Mouse (Mus musculus) v-Abl transformed pro-B cells (cell line): ENCODE results near the gene Ptchd4.

Experiments used
- in situ Hi-C, 2 experiments: fragments of 400-800 bp; cut with MboI; formaldehyde crosslinking; loops; one replicate each; pipeline ENCODE4 v1.15.1; 2025; ENCODE audit not compliant: unreplicated experiment in 2 of 2

The Ptchd4 gene

DNA sequence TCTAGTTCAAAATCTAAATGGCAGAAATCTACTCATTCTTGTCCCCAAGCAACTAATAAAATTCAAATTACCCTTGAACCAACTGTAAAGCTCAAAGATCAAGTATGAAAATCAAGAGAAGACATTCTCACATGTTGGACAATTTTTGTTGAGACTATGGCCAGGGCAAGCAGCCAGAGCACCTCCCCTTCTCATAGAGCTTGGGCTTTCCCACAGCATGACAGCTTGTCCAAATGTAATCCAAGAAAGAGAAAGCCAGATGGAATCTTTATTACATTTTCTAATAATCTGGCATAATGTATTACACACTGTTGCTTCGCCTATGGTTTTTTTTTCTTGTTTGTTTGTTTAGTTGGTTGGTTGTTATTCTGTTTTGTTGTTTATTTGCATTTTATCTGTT is 102.7 kb downstream of the Ptchd4 start:
- in situ Hi-C loops: no loop called here

DNA sequence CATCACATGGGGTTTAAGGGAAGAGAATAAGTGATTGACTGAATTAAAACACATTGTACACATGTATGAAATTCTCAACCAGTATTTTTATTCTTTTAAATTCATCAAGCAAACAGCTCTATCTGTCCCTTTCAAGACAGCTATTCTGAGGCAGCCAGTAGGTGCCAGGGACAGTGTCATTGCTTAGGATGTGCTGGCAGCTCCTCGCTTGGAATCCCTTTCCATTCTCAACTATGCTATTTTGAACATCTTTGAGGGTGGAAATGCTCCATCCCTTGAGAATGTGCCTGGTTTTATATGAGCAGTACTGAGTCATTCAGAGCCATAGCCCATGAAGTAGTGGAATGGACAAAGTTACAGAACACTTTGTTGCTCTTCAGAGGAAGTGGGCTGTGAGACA is 112.2 kb downstream of the Ptchd4 start:
- in situ Hi-C loops: no loop called here

DNA sequence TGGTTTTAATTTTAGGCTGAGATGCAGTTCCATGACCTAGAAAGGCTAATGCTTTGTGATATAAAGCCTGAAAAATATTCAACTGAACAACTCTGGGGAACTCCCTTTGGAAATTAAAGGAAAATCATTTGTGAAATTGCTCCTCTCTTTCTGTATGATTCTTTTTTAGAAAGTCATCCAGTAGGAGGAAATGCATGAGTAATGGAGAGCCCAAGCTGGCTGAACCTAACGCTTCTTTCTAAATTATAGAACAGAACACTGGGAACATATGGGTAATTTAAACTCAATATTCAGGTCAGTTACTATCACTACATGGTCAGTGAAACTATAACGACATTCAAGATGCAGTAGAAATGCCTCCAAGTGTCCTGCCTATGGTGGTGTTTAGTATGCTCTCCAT is 114.6 kb downstream of the Ptchd4 start:
- in situ Hi-C loops: no loop called here

DNA sequence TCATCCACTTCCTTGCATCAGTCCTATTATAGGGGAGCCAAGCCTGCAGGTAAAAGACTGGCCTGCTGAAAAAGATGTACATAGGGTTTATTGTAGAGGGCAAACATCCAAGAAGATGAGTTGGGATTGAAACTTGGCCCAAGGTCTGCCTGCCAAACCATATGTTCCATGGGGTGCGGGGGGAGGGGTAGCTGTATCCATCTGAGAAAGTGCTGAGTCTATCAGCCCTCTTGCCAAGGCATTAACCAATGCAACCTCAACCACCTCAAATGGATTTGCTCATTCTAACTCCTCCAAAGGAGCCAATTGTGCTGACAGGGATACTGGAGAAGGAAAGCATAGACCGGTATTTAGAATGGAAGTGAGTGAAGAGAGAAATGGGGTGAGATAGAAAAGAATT is 136.5 kb downstream of the Ptchd4 start:
- in situ Hi-C loops: no loop called here

DNA sequence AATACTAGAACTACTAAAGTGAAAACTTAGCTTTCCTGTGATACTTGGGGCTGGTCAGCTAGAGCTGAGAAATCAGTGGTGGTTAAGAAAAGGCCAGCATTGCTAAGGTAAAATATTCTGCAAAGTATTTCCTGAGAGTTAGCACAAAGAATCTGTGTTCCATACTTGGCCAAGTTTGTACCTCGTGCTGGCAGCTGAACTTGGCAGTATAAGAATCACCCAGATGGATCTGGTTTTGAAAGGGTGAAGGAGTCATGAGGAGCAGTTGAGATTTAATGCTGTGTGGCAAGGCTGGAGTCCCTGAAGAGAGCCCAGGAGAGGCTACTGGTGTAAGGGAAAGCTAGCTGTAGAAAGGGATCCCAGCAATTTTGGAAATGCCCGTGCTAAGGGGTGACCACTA is 140.7 kb downstream of the Ptchd4 start:
- in situ Hi-C loops: no loop called here

DNA sequence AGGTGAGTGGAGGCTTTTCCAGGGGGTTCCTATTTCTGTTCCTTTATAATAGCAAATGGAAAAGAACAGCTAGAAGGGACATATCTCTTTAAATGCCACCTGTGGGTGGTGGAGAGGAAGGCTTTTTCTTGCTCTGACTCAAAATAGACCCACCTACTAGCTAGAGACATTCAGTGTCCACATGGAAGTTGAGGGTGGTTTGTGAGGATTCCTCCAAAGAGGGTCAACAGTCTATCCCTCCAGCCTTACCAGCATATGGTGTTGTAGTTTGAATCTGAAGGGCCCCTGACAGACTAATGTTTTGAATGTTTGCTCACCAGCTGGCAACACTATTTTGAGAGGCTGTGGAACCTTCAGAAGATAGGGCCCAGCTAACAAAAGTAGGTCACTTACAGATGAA is 147.0 kb downstream of the Ptchd4 start:
- in situ Hi-C loops: no loop called here

DNA sequence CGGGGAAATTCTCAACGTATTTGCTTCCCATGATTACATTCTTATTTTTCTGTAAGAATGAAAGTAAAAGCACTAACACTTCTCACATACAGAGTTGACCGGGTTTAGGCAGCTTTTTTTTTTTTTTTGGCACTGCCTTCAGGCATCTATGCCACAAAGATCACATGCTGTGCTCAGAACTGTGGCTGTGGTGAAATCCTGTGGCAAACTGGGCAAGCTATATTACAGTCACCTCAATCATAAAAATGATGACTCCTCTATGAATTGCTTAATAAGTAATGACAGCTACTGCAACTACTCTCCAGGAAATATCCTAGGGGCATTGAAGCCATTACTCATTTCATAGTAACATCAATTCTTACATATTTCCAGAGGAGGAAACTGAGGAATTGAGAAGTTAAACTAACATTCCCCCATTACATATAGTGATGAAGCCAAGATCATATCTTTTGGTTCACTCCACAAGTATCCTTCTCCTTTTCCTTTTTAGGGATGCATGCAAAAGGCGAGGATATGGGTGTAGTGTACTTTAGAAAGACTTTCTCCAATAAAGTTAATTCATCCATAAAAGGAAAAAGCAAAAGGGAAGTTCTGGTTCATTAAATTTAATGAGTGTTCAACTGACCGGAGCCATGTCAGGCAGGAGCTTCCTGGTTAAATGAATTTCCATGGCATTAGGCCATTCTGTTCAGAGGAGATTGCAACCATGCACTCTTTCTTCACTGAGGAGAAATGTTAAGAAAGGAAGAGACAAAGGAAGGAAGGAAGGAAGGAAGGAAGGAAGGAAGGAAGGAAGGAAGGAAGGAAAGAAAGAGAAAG is 164.6 kb downstream of the Ptchd4 start:
- in situ Hi-C loops: no loop called here

DNA sequence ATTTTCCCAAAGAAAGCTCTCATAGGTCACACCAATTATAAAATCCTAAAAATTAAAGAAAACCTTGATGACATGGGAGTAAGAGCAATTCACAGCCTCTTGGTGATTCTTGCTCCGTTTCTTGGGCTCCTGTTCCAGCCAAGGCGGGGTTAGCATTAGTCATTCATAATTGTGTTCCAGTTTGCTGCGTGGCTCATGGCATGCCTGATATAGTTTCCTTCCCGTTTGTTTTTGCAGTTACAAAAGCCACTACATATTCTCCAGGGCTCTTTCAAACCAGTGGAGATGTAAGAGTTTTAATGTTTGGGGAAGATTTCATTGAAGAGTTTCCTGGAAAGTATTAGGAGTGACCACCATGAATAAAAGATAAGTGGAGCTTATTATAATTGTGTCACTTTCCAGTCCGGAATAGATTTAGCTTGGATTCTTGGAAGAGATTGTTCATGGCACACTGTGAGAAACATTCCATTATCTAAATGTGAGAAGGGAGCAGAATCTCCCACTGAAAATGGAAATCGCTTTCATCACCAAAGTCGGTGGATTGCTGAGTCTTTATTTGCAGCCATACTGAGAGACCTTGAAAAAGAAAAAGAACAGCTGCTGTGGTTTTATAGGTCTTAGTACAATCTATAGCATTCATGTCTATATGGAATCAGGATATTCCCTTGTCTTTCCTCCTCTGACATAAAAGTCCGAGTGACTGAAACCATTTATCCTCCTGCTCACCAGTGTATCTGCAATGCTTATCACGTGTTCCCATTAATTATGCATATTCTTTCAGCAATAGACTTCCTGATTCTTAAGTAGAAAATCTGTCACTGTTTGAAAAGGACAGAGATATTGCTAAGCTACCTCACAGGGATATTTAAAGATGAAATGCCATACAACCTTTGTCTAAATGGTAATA is 193.9 kb downstream of the Ptchd4 start:
- in situ Hi-C loops: no loop called here

DNA sequence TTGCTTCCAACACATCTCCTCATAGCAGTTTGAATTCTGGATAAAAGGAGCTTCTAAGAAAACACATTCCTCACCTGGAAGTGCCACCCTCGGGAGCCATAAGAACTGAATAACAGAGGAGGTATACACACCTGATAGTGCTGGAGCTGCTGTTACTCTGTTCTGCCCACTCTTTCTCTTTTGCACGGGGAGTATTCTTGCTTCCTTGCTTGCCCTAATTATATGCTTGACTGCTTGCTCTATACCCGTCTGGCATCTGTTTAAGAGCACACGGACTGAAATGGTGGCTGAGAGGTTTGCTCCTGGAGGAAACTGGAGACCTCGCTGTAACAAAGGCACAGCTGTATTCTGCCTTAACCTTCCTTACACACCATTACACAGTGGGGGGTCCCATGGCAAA is 214.4 kb downstream of the Ptchd4 start:
- in situ Hi-C loops: no loop called here

DNA sequence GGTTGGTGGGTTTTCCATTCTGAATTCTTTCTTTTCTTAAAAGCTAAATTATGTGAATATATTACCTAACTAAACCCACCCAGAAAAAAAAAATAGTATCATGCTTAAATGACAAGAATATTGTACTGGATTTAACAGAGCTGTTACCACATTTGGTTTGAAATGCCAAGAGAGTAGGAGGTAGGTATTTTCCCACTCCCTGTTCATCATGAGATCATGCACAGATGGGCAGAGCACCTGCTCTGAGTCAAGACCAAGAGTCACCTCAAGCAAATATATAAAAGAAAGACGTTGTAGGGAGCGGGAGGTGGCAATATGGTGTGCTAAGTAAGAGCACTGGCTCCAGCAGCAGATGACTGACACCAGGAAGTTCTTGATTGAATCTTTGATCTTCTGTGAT is 233.8 kb downstream of the Ptchd4 start:
- in situ Hi-C loops: no loop called here
